Mouse (Mus musculus) left cerebral cortex, postnatal 4 days (tissue): ENCODE data around the gene Bub1b. TPM values are rescaled to one million over a fixed set of nuclear protein-coding genes. Genes with fewer than 3 reads are reported as not detected.
A peak's percentile ranks its signal among the peaks of the same experiment; 100 is the strongest.
"Not testable (repeated sequence)": the region's sequence is repeated elsewhere in the genome, so short reads cannot be mapped to it uniquely, and the experiment has no call there.

Source experiments
- DNase-seq: peaks from one replicate; pipeline ENCODE4 v3.0.0-alpha.2; 2022
- intact Hi-C: fragments of 180-260 bp; cut with DNase I; formaldehyde crosslinking; loops from one replicate; pipeline ENCODE4 v1.15.1; 2025
- total RNA-seq, 2 experiments: library from RNA; stranded (reverse); gene quantifications; 2 replicates each; pipeline ENCODE4 v1.2.3; 2021

Gene Bub1b
- 1 to 10 TPM; 5.7 to 5.9 TPM for total RNA-seq

- intact Hi-C loops: no loop called here
Observed at GRCm38 (mm10) chr2:118597673-118598568, at the start of gene Bub1b. Gene Bub1b (plus strand): TSS chr2:118598211.

GRCm38 (mm10) chr2:118548421-118549221 lies 49.4 kb upstream of the Bub1b start:
- intact Hi-C loops: no loop called here
- no peak for DNase-seq

More at GRCm38 (mm10) chr2:118597673-118598568, at the start of gene Bub1b:
- DNase-seq: peak; percentile 93

DNA sequence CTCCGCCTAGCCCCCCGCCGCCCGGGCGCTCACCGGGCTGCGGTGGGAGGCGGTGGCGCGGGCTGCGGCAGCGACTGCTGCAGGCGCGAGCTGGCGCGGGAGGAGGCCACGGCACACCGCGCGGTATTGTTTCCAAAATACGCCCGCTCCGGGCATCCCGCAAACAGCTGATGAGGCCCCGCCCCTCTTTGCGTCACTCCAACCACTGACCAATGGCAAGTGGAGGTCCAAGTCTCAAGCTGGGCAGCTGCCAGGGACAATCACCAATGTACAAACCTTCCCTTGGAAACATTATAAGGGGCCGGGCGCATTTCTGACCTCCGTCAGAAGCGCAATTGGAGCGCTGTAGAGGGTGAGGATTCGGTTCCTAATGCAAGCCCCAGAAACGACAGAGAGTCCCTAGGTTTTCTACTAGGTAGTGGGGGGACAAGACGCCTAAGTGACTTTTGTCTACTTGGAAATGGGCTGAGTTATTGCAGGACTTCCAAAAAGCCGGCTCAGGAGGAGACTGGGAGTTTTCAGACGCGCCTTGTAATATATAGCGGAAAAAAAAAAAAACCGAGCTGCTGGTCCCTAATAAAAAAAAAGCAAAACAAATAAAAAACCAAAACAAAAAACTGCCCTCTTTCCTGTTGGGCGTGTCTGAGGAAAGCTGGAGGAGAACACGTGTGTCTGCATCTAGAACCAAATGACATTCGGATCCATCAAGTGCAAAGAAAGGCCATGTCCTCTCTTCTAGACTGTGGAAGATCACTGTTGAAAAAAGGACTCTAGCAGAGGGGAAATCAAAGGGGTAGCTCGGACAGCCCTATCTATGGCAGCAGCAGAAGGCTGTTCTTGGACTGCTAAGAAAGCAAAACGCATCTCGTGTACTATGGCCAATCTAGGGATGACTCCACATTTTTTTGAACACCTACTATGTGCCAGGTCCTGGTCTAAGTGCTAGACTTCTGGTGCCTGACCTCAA lies 48.2 kb upstream of the Bub1b start, which contains the start of gene Bmf:
Gene Bmf (minus strand): TSS at position 181 of the 967 bp plus-strand sequence.
- DNase-seq: peak; percentile 100
- intact Hi-C loops: no loop called here

DNA sequence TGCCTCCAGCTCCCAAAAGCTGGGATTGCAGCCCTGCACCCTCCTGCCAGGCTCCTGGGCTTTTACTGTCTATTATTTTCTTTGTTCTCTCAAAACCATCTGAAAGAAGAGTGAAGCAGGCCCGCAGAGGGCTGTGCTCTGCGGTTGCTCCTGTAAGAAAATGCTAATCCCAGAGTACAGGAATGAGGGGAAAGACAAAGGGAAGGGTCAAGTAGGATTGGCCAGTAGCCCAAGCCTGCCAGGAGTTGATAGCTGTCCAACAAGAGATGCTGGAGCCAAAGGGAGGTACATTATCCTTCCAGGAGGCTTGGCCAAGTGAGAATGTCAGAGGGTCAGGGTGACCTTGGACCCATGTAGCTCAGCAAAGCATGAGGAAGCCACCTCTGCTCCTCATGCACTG lies 46.4 kb upstream of the Bub1b start:
- intact Hi-C loops: no loop called here
- DNase-seq: no peak

DNA sequence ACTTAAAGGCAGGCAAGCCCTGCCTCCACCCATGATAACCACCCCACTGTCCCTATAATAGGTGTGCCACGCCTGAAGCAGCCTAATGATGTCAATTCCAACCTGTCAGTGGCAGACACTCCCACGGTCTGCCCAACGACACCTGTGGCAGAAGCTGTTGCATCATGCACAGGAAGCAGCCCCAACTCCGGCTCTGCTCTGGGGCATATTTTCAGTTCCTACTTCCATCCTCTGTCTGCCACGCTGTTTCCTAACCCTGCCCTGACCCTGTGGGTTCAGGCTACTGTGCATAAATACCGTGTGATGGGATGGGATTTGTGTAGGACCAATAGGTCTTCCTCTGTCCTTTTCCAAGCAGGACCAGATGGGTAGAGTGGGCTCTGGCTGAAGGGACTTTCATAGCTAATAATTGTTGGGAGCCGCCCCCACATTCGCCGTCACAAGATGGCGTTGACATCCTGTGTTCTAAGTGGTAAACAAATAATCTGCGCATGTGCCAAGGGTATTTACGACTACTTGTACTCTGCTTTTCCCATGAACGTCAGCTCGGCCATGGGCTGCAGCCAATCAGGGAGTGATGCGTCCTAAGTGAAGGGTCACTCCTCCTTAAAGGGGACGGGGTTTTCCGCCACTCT lies 43.5 kb upstream of the Bub1b start:
- DNase-seq, intact Hi-C loops: not testable (repeated sequence)

GRCm38 (mm10) chr2:118558426-118558825 lies 39.6 kb upstream of the Bub1b start:
- no peak for DNase-seq
- intact Hi-C loops: no loop called here

GRCm38 (mm10) chr2:118562015-118562414 lies 36.0 kb upstream of the Bub1b start:
- DNase-seq: no peak
- intact Hi-C loops: no loop called here

DNA sequence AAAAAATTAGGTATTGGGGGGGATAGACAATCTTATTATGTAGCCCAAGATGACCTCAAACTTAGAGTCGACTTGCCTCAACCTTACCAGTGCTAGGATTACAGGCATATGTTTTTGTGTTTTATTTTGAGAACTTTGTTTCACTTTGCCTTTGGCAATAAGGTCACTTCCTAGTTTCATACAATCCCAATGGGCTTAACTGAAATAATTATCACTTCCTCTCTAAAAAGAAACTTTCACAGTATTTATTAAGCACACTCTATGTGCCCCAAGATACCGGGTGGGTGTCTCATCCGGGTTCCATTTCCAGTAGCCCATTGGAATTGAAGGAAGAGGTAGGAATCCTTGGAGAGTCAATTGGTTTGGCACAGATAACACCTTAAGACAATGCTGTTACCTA lies 35.6 kb upstream of the Bub1b start:
- intact Hi-C loops: no loop called here
- no peak for DNase-seq

- intact Hi-C loops: no loop called here
- no peak for DNase-seq
Observed at GRCm38 (mm10) chr2:118567179-118567578, 30.8 kb upstream of the Bub1b start.

DNA sequence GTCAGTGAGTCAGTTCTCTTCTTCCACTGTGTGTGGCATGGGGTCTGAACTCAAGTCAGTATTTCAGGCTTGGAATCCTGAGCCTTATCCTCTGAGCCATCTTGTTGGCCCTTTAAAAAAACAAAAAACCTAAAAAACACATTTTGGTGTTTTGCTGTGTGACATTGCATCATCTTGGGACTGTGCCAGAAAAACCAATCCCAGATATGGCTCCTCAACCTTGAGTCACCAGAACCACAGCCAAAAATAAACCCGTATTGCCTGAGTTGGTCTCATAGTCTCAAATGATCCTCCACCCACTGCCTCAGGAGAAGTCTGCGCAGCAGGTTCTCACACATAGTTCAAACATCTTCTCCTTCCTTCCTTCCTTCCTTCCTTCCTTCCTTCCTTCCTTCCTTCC lies 27.1 kb upstream of the Bub1b start:
- intact Hi-C loops: no loop called here
- no peak for DNase-seq

- intact Hi-C loops: no loop called here
- DNase-seq: no peak
Observed at GRCm38 (mm10) chr2:118572183-118572836, 25.7 kb upstream of the Bub1b start.

DNA sequence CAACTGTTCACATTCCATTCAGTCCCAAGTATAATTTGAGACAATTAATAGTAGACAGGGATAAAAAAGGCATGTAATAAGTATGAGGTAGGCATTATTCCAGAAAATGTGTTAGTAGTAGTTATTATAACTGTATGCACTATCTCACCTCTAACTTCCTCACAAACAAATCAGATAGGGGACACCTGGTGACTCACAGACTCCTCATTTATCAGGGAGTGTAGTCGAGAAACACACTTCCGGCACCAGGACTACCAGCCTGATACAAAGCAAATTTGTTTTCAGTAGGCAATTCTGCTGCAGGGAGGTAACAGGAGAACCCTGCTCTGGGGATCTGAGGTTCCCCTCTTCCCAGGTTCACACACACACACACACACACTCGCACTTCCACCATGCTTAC lies 24.9 kb upstream of the Bub1b start:
- DNase-seq: no peak
- intact Hi-C loops: no loop called here

GRCm38 (mm10) chr2:118586013-118586412 lies 12.0 kb upstream of the Bub1b start:
- intact Hi-C loops: no loop called here
- no peak for DNase-seq

DNA sequence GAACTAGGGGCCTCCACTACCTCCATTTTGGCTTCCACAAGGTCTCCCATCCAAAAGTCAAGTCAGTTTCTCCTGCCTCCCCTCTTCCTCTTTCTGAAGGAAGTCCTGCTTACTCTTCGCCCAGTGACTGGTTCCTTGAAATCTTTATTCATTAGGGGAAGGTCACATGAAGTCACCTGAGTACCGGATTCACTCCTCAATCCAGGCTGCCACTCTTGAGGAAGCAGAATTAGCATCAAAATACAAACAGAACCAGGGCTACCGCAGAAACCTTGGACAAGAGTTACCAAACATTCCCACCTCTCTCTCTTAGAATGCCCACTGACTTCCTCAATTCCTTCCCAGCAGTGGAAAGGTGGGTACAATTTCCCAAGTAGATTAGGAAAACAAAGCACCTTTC lies 10.3 kb upstream of the Bub1b start:
- DNase-seq: no peak
- intact Hi-C loops: no loop called here

DNA sequence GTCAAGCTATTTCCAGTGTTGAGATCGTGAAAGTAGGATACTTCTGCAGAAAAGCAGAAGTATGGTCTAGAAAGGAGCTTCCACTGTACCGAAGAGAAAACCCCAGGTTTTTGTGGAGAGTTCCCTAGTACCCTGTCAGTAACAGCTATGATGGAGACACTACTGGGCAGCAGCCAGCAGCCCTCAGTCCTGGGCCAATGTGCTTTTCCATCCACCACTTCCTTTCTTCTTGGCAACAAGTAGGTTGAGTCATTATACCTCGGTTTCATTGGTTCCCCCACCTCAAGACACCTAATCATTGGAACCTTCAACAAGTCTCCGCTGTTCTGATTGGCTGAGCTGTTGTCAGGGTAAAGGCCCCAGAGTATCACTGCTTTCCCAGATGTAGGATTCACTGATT lies 6.9 kb upstream of the Bub1b start:
- intact Hi-C loops: no loop called here
- no peak for DNase-seq

DNA sequence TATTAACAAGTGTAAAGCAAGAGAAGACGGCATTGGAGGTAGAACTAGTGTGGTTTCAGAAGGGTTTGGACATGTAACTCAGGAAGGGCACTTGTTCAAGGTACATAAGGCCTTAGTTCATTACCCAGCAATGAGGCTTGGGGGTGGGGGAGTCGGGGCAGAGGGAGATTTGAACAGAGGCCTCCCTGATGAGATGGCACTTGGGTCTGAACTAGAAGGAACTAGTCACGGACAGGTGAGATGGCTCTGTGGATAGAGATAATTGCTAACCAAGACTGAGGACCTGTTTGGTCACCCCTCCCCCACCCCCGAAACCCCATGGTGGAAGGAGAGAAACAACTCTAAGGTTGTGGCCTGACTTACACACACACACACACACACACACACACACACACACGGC lies 1.1 kb downstream of the Bub1b start:
- no peak for DNase-seq
- intact Hi-C loops: no loop called here

DNA sequence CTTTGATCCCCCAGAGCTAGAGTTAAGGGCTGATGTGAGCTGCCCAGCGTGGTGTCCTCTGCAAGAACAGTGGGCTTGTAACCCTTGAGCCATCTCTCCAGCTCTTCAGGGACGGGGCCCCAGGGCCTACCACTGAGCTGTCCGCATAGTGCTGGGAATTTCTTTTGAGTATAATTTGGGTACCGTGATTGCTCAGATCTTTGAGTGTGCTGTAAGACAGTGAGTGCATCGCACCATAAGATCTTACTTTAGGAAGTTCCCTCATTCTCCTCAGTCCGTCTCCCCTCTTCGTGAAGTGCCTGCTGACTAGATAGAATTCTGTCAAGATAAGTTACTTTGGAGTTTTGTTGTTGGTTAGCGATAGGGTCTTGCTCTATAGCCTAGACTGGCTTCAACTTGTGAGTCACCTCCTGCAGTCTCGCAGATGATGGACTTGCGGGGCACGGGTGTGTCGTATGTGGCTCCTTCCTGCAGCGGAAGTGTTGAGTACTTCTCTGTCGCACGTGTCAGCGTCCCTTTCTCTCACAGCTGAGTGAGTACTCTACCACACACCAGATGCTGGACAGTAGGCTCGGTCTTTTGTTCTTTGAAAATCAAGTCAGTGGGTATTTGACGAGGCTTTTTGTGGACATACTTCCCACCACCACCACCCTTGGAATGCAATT lies 3.7 kb downstream of the Bub1b start:
- intact Hi-C loops: loop anchor here (5.0 kb wide), 1 partner anchor 114 kb away; no protein-coding TSS in a partner anchor
- no peak for DNase-seq

DNA sequence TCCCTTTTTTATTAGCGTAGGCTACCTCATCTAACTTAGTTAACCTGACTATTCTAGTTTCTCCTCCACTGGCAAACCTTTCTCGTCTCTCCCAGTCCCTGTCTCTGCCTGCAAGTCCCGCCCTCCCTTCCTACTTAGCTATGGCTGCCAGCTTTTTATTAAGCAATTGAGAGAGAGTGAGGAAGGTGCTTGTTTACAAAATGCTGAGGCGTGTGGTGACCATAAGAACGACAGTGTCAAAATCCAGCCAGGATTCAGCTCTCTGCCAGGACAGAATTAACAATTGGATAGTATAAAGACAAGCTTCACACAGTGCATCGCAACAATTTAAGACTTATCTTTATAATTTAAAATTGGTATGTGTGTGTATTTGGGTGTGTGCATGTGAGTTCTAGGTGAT lies 6.1 kb downstream of the Bub1b start:
- no peak for DNase-seq
- intact Hi-C loops: loop anchor here (5.0 kb wide), 1 partner anchor 117 kb away; no protein-coding TSS in a partner anchor

- intact Hi-C loops: no loop called here
- peak; percentile 44 for DNase-seq
Observed at GRCm38 (mm10) chr2:118606032-118606431, 8.0 kb downstream of the Bub1b start.
